Mouse (Mus musculus) olfactory bulb, adult 2 months (tissue): ENCODE measurements around the gene Rpl12.

Experiments
- CTCF ChIP-seq: fragments of 200-500 bp; IDR thresholded peaks from 2 replicates; pipeline ENCODE4 v1.5.1; 2012; ENCODE audit warnings: low read depth, mild to moderate bottlenecking, low read length, moderate library complexity; ENCODE audit not compliant: insufficient read depth
- POLR2A ChIP-seq: fragments of 200-500 bp; IDR thresholded peaks from 2 replicates; pipeline ENCODE4 v1.6.1; 2012; ENCODE audit warnings: mild to moderate bottlenecking, low read depth, low read length, moderate library complexity; ENCODE audit not compliant: insufficient read depth

DNA sequence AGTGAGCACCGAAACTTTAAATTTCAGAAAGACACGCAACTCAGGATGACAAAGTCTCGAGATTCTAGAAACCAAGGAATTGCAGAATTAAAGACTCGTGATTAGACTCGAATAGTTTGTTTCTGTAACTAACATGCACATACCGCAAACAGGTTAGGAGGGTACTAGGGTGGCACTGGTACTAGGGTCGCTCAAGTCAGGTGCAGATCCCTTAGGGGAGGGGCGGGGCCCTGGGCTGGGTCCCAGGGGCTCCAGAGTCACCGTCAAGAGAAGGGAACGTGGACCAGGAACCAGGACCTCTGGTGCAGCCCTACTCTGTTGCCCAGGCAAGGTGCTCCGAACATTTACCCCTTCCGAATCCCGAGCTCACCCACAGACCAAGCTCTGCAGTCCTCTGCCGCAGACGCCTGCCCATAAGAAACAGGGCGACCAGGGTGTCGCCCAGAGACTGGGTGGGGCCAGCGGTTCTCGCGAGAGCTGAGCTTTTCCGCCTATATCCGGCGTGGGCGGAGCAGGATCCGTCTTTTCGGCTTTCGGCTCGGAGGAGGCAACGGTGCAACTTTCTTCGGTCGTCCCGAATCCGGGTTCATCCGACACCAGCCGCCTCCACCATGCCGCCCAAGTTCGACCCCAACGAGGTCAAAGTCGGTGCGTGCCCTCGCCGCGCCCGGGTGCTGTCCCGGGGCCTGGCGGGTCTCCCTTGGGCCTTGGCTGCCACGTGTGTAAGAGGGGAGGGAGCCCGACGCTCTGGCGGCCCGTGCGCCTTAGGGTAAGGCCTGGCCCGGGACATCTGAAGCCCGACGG is at the start of gene Rpl12, which contains the start of gene Lrsam1:
- TF ChIP-seq CTCF = no peak
- peak; percentile 83; the same call in 1 of the 2 replicates for TF ChIP-seq POLR2A
